Mouse (Mus musculus): ENCODE data around the gene 1700001L19Rik. TPM values are rescaled to one million over a fixed set of nuclear protein-coding genes. Genes with fewer than 3 reads are reported as not detected.
"Not testable (repeated sequence)": the region's sequence is repeated elsewhere in the genome, so short reads cannot be mapped to it uniquely, and the experiment has no call there.

Gene 1700001L19Rik
- polyA plus RNA-seq (2016; fragmentation: Nextera tagmentation; extraction: Ambion mirVana), result 0.28 and 0.39 TPM in 2 replicates

DNA sequence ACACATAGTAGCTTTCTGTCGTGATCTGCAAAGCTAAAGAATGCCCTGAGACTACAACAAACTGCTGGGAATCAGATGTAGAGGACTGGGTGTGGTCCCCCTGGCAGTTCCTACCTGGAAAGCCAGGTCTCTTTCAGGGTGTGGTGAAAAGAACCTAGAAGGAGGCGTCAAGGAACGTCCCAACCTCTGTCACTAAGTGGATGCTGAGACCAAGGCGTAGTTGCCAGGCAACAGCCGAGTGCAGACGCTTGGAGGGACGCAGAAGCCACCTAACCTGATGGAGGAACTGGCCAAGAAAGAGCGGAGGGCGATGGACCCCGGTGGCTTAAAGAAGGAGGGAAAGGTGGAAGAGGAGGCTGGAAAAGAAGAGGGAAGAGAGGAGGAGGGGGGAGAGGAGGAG lies at the start of gene 1700001L19Rik:
Gene 1700001L19Rik (plus strand): TSS at position 223 of the 400 bp plus-strand sequence.
- Histone ChIP-seq H3K36me3 (peaks cover 12% of the 10 kb centered on the region), H3K4me3 (peak within 1 kb of the TSS; percentile 43), H3K4me1 (peaks cover 14% of the 10 kb centered on the region; the same call in 1 of the 2 replicates), H3K27me3 (ENCODE audit: insufficient read depth, poor library complexity, severe bottlenecking) (peaks cover 20% of the 10 kb centered on the region; the same call in 1 of the 2 replicates), H3K9me3 (no peaks in the 10 kb centered on the region), H3K27ac (no peak within 1 kb of the TSS)
- 16% methylated on average over 10 of the region's 10 CpGs for WGBS
- no peak for DNase-seq (ENCODE audit: low spot score)

DNA sequence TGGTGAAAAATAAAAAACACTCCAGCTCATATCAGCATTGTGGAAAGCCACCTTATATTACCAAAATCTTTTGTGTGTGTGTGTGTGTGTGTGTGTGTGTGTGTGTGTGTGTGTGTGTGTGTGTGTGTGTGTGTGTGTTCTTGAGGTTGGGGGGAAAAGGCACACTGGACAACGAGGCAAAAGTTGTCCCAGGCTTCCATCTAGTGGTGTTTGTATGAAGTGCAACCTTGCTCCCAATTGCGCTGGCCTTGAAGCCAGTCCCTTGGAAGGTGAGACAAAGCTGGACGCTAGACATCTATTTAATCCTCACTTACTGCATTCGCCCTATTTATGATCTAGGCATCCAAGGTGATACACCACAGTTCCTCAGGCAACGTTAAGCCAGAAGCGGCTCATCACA lies 43.8 kb upstream of the 1700001L19Rik start:
- not testable (repeated sequence) for H3K9me3 ChIP-seq; H3K4me3 ChIP-seq; H3K4me1 ChIP-seq; H3K27ac ChIP-seq; H3K27me3 ChIP-seq (ENCODE audit: insufficient read depth, poor library complexity, severe bottlenecking); H3K36me3 ChIP-seq
- WGBS, result 33% methylated on average over 5 of the region's 6 CpGs
- peak; percentile 66 for DNase-seq (ENCODE audit: low spot score)

GRCm38 (mm10) chr13:68568110-68568509 lies 29.1 kb upstream of the 1700001L19Rik start:
- Histone ChIP-seq H3K27me3 (ENCODE audit: insufficient read depth, poor library complexity, severe bottlenecking) (no peaks in the 10 kb centered on the region), H3K9me3 (no peaks in the 10 kb centered on the region), H3K4me1 (peaks cover 8% of the 10 kb centered on the region; the same call in 1 of the 2 replicates), H3K27ac (no peak overlapping the region), H3K4me3 (no peak overlapping the region), H3K36me3 (peaks cover 88% of the 10 kb centered on the region)
- no peak for DNase-seq (ENCODE audit: low spot score)
- 95% methylated on average over 9 of the region's 9 CpGs for WGBS

DNA sequence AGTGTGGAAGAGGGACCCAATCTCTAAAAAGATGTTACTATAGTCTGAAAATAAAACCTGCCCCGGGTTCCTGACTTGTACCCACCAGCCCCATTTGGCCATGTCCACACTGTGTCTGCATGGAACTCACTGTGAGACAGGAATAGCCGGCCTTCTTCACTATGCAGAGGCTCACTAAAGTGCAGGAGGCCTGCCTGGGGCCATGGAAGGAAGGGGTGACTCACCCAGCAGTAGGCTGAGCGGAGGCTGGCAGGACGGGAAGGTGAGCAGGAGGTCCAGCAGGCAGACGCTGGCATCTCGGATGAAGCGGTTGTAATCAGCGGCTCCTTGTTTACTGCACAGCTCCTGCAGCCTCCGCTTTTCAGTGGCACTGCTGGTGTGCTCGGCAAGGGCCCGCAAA lies 28.7 kb upstream of the 1700001L19Rik start:
- peaks cover 13% of the 10 kb centered on the region for H3K4me1 ChIP-seq

GRCm38 (mm10) chr13:68569589-68570336 lies 27.5 kb upstream of the 1700001L19Rik start:
- WGBS, result 76% methylated on average over 17 of the region's 17 CpGs
- no peaks in the 10 kb centered on the region for H3K27me3 ChIP-seq (ENCODE audit: insufficient read depth, poor library complexity, severe bottlenecking)
- no peak overlapping the region for H3K4me3 ChIP-seq
- no peak overlapping the region for H3K27ac ChIP-seq
- peaks cover 19% of the 10 kb centered on the region for H3K4me1 ChIP-seq
- DNase-seq (ENCODE audit: low spot score), result no peak
- H3K36me3 ChIP-seq, result peaks cover 77% of the 10 kb centered on the region
- H3K9me3 ChIP-seq, result no peaks in the 10 kb centered on the region

More for the DNA sequence above, 28.7 kb upstream of the 1700001L19Rik start:
- Histone ChIP-seq H3K4me3 (no peak overlapping the region), H3K36me3 (peaks cover 86% of the 10 kb centered on the region), H3K27ac (no peak overlapping the region), H3K9me3 (no peaks in the 10 kb centered on the region), H3K27me3 (ENCODE audit: insufficient read depth, poor library complexity, severe bottlenecking) (no peaks in the 10 kb centered on the region)
- DNase-seq (ENCODE audit: low spot score), result no peak
- 92% methylated on average over 11 of the region's 11 CpGs for WGBS

DNA sequence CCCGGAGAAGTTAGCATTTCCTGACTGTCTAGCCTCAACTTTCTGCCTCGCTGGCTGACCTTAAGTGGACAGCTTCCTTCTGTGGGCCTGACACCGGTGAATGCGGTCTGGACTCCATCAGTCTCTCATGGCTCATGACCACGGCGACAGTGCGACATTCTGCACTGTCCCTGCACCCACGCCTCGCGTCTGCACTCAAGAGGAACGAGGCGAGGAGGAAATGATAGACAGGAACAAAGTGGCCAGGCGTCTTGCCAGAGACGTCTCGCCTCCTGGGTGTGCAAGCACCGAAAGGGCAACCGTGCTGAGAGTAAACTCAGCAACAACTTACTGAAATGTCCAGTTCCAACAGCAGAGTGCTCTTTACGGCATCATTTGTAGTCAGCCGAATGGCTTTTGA lies 25.0 kb upstream of the 1700001L19Rik start:
- Histone ChIP-seq H3K36me3 (peaks cover 77% of the 10 kb centered on the region), H3K27me3 (ENCODE audit: insufficient read depth, poor library complexity, severe bottlenecking) (no peaks in the 10 kb centered on the region), H3K27ac (peak overlapping the region; percentile 83), H3K9me3 (no peaks in the 10 kb centered on the region), H3K4me1 (peaks cover 19% of the 10 kb centered on the region), H3K4me3 (no peak overlapping the region; the same call in 1 of the 2 replicates)
- peak; percentile 87 for DNase-seq (ENCODE audit: low spot score)
- WGBS, result 58% methylated on average over 19 of the region's 19 CpGs

DNA sequence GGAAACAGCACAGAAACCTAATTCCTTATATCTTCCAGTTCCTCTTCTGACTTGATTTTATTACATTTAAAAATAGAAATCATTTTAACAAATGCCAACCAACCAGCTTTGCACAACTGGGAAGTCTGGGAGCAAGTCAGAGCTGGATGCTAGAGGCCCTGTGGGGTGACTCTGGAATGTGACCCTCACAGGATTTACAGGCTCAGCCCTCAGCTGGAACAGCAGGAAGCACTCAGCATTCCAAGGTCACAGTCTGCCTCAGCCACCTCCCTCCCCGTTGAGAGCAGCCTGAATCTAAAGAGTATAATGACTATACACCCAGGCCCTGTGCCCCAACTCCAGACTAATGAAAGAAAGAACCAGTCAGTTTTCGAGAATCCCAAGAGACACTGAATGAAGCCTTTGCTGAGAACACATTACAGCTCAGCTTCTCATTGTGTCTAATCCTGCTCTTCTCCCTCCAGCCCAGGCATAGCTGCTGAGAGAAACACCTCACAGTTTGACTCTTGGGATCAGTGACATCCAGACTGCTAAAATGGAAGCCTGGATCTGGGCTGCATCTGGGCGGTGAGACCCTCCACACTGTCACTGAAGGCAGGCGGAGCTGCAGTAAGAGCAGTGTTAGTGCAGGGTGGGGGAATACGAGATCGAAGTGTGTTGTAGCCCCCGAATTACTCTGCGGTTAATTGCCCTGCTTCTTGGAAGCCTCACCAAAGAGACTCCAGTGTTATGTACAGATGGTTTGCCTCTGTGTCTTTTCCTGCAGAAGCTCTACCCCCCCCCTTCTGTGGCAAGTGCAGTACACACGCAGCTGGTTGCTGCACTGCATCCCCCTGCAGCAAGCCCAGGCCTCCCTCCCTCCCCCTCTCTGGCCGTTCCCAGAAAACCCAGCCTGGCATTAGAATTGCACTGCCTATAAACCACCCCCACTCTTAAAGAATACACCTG lies 24.0 kb upstream of the 1700001L19Rik start:
- DNase-seq (ENCODE audit: low spot score), result peak; percentile 88
- 62% methylated on average over 10 of the region's 10 CpGs for WGBS
- H3K4me3 ChIP-seq, result no peak overlapping the region

DNA sequence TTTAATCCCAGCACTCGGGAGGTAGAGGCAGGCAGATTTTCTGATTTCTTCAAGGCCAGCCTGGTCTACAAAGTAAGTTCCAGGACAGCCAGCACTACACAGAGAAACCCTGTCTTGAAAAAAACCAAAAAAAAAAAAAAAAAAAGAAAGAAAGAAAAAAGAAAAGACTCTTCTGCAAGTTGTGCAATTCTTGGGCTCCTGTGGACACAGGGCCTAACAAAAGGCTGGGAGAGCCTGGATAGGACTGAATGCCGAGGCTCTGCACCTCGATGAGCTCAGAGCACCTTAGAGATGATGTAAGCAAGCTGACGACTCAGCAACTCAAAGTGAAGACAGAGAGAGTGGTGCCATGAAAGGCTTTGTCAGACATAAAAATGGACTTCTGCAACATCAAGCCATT lies 22.8 kb upstream of the 1700001L19Rik start:
- Histone ChIP-seq H3K4me1 (peaks cover 19% of the 10 kb centered on the region), H3K4me3 (no peak overlapping the region), H3K27me3 (ENCODE audit: insufficient read depth, poor library complexity, severe bottlenecking) (no peaks in the 10 kb centered on the region), H3K36me3 (peaks cover 79% of the 10 kb centered on the region), H3K27ac (no peak overlapping the region), H3K9me3 (no peaks in the 10 kb centered on the region)
- WGBS, result 81% methylated on average over 4 of the region's 4 CpGs
- no peak for DNase-seq (ENCODE audit: low spot score)

More for the DNA sequence above, 24.0 kb upstream of the 1700001L19Rik start:
- peak overlapping the region; percentile 83 for H3K27ac ChIP-seq
- H3K9me3 ChIP-seq, result no peaks in the 10 kb centered on the region
- no peaks in the 10 kb centered on the region for H3K27me3 ChIP-seq (ENCODE audit: insufficient read depth, poor library complexity, severe bottlenecking)
- H3K4me1 ChIP-seq, result peaks cover 19% of the 10 kb centered on the region
- peaks cover 78% of the 10 kb centered on the region for H3K36me3 ChIP-seq

GRCm38 (mm10) chr13:68577945-68578344 lies 19.3 kb upstream of the 1700001L19Rik start:
- WGBS, result 92% methylated on average over 7 of the region's 7 CpGs
- Histone ChIP-seq H3K9me3 (no peaks in the 10 kb centered on the region), H3K36me3 (peaks cover 49% of the 10 kb centered on the region), H3K4me3 (no peak overlapping the region), H3K4me1 (peaks cover 17% of the 10 kb centered on the region), H3K27ac (no peak overlapping the region), H3K27me3 (ENCODE audit: insufficient read depth, poor library complexity, severe bottlenecking) (no peaks in the 10 kb centered on the region)
- no peak for DNase-seq (ENCODE audit: low spot score)

DNA sequence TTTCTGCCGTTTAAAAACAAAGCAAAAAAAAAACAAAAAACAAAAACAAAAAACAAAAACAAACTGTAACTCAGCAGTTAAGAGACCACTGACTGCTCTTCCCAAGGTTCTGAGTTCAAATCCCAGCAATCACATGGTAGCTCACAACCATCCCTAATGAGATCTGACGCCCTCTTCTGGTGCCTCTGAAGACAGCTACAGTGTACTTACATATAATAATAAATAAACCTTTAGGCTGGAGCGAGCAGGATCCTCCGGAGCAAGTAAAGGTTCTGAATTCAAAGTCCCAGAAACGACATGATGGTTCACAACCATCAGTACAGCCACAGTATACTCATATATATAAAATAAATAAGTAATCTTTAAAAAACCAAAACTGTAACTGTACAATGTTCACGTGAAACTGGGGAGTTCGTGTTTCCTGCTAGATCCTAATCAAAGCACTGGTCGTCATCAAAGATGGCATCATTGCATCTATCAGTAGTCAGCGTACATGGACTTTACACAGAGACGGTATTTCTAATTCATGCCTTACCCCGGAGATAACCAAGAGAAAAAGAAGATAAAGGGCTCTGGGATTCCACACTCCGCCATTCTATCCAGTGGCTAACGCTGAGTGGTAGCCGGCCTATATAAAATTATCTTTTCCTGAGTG lies 16.0 kb upstream of the 1700001L19Rik start:
- peak overlapping the region; percentile 84 for H3K4me3 ChIP-seq
- 26% methylated on average over 14 of the region's 14 CpGs for whole genome bisulfite sequencing
- no peak for DNase-seq (ENCODE audit: low spot score)
- H3K9me3 ChIP-seq, result no peaks in the 10 kb centered on the region
- H3K4me1 ChIP-seq, result peaks cover 7% of the 10 kb centered on the region
- H3K27ac ChIP-seq, result peak overlapping the region; percentile 90
- H3K27me3 ChIP-seq (ENCODE audit: insufficient read depth, poor library complexity, severe bottlenecking), result no peaks in the 10 kb centered on the region
- H3K36me3 ChIP-seq, result peaks cover 57% of the 10 kb centered on the region

DNA sequence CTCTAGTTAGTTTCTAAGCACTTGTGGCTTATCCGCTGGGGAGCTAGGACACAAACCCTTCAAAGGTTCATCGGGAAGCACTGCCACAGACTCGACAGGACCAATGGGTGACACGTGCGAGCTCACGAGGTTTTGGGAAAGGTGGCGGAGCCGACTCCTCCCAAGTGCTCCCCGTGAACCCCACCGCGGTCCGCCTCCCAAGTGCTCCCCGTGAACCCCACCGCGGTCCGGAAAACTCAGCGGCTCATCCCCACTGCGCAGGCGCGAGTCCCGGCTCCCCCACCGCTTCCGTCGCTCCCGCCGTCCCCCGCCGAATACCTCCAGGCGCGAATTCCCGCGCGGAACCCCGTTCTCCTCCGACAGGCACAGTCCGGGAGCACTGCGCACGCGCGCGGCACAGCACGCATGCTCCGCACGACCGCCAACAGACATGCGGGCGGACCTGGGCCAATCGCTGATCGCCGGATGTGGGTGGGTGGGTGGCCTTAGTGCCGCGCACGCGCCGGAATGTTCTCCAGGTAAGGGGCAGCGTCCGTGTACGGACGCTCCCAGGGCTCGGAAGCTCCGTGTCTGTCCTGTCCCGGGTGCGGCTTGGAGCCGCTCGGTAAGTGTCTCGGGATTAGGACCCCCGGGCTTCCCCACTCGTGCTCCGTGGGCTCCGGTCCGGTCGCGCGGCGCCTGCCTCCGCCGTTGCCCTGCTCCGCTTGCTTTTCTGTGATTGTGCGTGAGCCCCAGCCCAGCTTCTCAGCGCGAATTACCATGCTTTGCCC lies 15.3 kb upstream of the 1700001L19Rik start, which contains the start of the genes Mtrr and Fastkd3:
Gene Mtrr (minus strand): TSS at position 403 of the 770 bp plus-strand sequence.
Gene Fastkd3 (plus strand): TSS at position 488 of the 770 bp plus-strand sequence.
- H3K27ac ChIP-seq, result peak within 1 kb of the TSS; percentile 90
- under 1% methylated on average over 81 of the region's 81 CpGs for WGBS
- H3K4me1 ChIP-seq, result peaks cover 7% of the 10 kb centered on the region
- peaks cover 56% of the 10 kb centered on the region for H3K36me3 ChIP-seq
- H3K9me3 ChIP-seq, result no peaks in the 10 kb centered on the region
- peak within 1 kb of the TSS; percentile 84 for H3K4me3 ChIP-seq
- peak; percentile 99 for DNase-seq (ENCODE audit: low spot score)
- no peaks in the 10 kb centered on the region for H3K27me3 ChIP-seq (ENCODE audit: insufficient read depth, poor library complexity, severe bottlenecking)

- peak overlapping the region; percentile 84 for H3K4me3 ChIP-seq
- peaks cover 56% of the 10 kb centered on the region for H3K36me3 ChIP-seq
- peak overlapping the region; percentile 90 for H3K27ac ChIP-seq
- H3K9me3 ChIP-seq, result no peaks in the 10 kb centered on the region
- H3K27me3 ChIP-seq (ENCODE audit: insufficient read depth, poor library complexity, severe bottlenecking), result no peaks in the 10 kb centered on the region
- 1% methylated on average over 11 of the region's 11 CpGs for WGBS
- DNase-seq (ENCODE audit: low spot score), result no peak
- peaks cover 7% of the 10 kb centered on the region for H3K4me1 ChIP-seq
Observed at GRCm38 (mm10) chr13:68582517-68582780, 14.8 kb upstream of the 1700001L19Rik start.

All from heart, embryonic 10.5 days (tissue).